Mouse (Mus musculus): ENCODE results near the gene Zc2hc1b. TPM values are rescaled to one million over a fixed set of nuclear protein-coding genes. Genes with fewer than 3 reads are reported as not detected.

Gene Zc2hc1b
- not detected for polyA plus RNA-seq (2014; fragmentation: Illumina TruSeq; extraction: RNeasy Lipid Tissue Mini Kit (QIAGEN cat#74804); ENCODE audit: low read depth, low replicate concordance)

GRCm38 (mm10) chr10:13177973-13178624 is at the start of gene Zc2hc1b:
TSS of gene Zc2hc1b (minus strand) at chr10:13178023.

DNA sequence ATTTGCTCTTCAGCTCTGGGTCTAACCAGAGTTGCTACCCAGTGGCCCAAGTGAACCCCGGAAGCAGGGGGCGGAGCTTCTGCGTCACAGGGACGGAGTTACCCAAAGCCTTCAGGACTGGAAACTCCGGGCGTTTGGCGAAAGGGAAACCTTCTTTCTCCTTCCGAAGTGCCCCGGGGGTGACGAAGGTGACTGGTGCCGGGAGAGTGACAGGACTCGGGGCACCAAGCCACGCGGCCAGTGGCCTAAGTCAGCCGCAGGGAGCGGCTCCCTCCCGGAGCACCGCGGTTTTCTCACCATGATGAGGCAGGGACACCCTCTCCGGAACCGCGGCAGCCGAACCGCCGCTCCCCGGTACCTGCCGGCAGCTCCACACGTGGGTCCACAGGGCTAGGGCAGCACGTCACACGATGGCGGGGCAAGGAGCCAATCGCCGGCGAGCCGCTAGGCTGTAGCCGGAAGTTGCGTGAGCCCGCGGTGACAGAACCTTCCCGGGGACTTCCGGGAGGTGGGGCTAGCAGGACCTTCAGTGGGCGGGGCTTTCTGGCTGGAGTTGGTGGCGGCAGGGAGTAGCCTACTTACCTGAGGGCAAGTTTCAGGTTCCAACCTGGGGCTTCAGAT is 15.0 kb upstream of the Zc2hc1b start, which contains the start of gene Ltv1:
Gene Ltv1, minus strand, starts transcription at position 438 of the 621 bp plus-strand sequence.

Other genes starting within 250 kb of the Zc2hc1b start
- 1.5 TPM for gene Stx11, start 213.7 kb downstream of the Zc2hc1b start, polyA plus RNA-seq (2014; fragmentation: Illumina TruSeq; extraction: RNeasy Lipid Tissue Mini Kit (QIAGEN cat#74804); ENCODE audit: low read depth, low replicate concordance)
- 0.12 TPM for gene Sf3b5, start 172.7 kb downstream of the Zc2hc1b start, polyA plus RNA-seq (2014; fragmentation: Illumina TruSeq; extraction: RNeasy Lipid Tissue Mini Kit (QIAGEN cat#74804); ENCODE audit: low read depth, low replicate concordance)
- 25.4 TPM for gene Plagl1, start 117.5 kb downstream of the Zc2hc1b start, polyA plus RNA-seq (2014; fragmentation: Illumina TruSeq; extraction: RNeasy Lipid Tissue Mini Kit (QIAGEN cat#74804); ENCODE audit: low read depth, low replicate concordance)
- gene Ltv1, start 15.1 kb upstream of the Zc2hc1b start, polyA plus RNA-seq (2014; fragmentation: Illumina TruSeq; extraction: RNeasy Lipid Tissue Mini Kit (QIAGEN cat#74804); ENCODE audit: low read depth, low replicate concordance): 42.0 TPM

Measured in kidney, adult 10 weeks (tissue).